Mouse (Mus musculus): ENCODE results near the gene Atp13a2.

- TF ChIP-seq CTCF (conservative IDR thresholded peaks at IDR 0.05; ENCODE audit: low read length) (no peak), POU5F1 (IDR thresholded peaks at IDR 0.05; ENCODE audit: borderline replicate concordance, low read length) (no peak), NANOG (IDR thresholded peaks at IDR 0.05; ENCODE audit: borderline replicate concordance, low read length) (no peak)
Measured at GRCm38 (mm10) chr4:140992215-140992614, 5.5 kb downstream of the Atp13a2 start.

Measured in E14TG2a.4 (cell line).